Mouse (Mus musculus) spleen, adult 2 months (tissue): Measurements from ENCODE around the gene Scrg1. TPM values are rescaled to one million over a fixed set of nuclear protein-coding genes. Genes with fewer than 3 reads are reported as not detected.
"Not testable (repeated sequence)": the region's sequence is repeated elsewhere in the genome, so short reads cannot be mapped to it uniquely, and the experiment has no call there.

Experiments
- DNase-seq, 2 experiments: peaks; one replicate each; pipeline versions ENCODE4 v3.0.0 to v3.0.0-alpha.2; 2012 to 2021; ENCODE audit warnings: low spot score in 2 of 2, low read depth in 1 of 2
- H3K27ac ChIP-seq: fragments of 200-500 bp; 2 replicates; pipeline ENCODE4 v1.5.1; 2012; ENCODE audit warnings: low read length, inconsistent platforms; ENCODE audit not compliant: insufficient read depth
- H3K27me3 ChIP-seq: fragments of 200-500 bp; 2 replicates; pipeline ENCODE4 v1.6.1; 2012; ENCODE audit warnings: mild to moderate bottlenecking, moderate library complexity, low read length, inconsistent platforms; ENCODE audit not compliant: control insufficient read depth, insufficient read depth
- H3K36me3 ChIP-seq: fragments of 200-500 bp; 2 replicates; pipeline ENCODE4 v1.6.1; 2012; ENCODE audit warnings: mild to moderate bottlenecking, low read length, inconsistent platforms; ENCODE audit not compliant: control insufficient read depth, insufficient read depth
- H3K4me1 ChIP-seq: fragments of 200-500 bp; 2 replicates; pipeline ENCODE4 v1.6.1; 2011; ENCODE audit warnings: inconsistent platforms; ENCODE audit not compliant: control insufficient read depth, insufficient read depth, insufficient read length
- H3K4me3 ChIP-seq: fragments of 200-500 bp; 2 replicates; pipeline ENCODE4 v1.5.1; 2011; ENCODE audit warnings: mild to moderate bottlenecking, inconsistent platforms; ENCODE audit not compliant: insufficient read depth, insufficient read length; ENCODE audit errors: extremely low read depth
- CTCF ChIP-seq: fragments of 200-500 bp; IDR thresholded peaks from 2 replicates; pipeline ENCODE4 v1.5.1; 2011; ENCODE audit warnings: mild to moderate bottlenecking, inconsistent platforms; ENCODE audit not compliant: insufficient read depth, insufficient read length, insufficient replicate concordance; ENCODE audit errors: extremely low read depth
- POLR2A ChIP-seq: fragments of 200-500 bp; IDR thresholded peaks from 2 replicates; pipeline ENCODE4 v1.6.1; 2011; ENCODE audit warnings: low read depth, low read length, inconsistent platforms
- WGBS: fragments of 180-500 bp; shearing (Covaris S2); methylation state at CpG from one replicate; pipeline ENCODE4 v1.1.7; 2018; 5-methylcytosine and 5-hydroxymethylcytosine counted together
- polyA plus RNA-seq: library from polyadenylated mRNA; depleted of rRNA; stranded (reverse); fragments of >200 nt; gene quantifications from 2 replicates; pipeline ENCODE4 v1.2.3, GENCODE M21; 2012

The Scrg1 gene
- polyA plus RNA-seq, 1 experiment, result 0.16 TPM

DNA sequence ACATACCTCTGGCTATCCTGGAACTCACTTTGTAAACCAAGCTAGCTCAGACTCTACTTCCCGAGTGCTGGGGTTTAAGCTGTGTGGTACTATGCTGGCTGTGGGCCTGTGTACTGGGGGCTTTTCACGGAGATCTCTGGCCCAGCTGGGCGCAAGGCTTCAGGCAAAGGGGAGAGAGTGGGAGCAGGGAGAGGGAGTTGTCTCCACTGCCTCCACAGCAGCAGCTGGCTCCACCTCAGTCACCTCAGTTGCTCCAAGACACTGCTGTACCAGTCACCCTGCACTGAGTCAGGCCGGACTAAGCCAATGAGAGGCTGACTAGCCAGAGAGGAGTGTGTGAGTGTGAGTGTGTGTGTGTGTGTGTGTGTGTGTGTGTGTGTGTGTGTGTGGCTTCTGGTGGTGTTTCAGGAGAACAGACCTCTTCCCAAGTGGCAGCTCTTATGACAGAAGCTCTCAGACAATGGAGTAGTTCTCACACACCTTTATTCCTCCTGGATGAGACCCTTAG lies 51.9 kb downstream of the Scrg1 start:
- Histone ChIP-seq H3K27ac (no peak overlapping the region), H3K36me3 (no peaks in the 10 kb centered on the region), H3K27me3 (peaks cover 3% of the 10 kb centered on the region; the same call in 1 of the 2 replicates), H3K4me3 (no peak overlapping the region), H3K4me1 (no peaks in the 10 kb centered on the region)
- 92% methylated on average over 4 of the region's 4 CpGs for WGBS
- no peak for DNase-seq
- TF ChIP-seq POLR2A (no peak), CTCF (no peak)

DNA sequence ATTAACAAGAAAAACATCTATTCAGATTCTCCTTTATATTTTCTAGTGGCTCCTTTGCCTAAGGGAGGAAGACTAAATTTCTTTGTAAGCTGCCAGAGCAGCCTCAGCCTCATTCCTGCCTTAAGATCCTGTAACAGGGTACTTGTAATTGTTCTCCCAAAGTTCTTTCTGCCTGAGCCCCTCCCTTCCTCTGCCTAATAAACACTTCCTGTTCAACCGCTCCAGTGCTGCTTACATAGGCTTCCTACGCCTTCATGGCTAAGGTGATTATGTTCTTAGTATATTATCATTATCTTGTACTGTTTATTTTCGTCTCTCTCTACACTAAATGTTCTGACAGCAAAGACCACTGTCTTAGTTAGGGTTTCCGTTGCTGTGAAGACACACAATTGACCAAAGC lies 52.9 kb downstream of the Scrg1 start:
- Histone ChIP-seq H3K4me3 (no peak overlapping the region), H3K36me3 (no peaks in the 10 kb centered on the region; the same call in 1 of the 2 replicates), H3K4me1 (no peaks in the 10 kb centered on the region; the same call in 1 of the 2 replicates), H3K27ac (no peak overlapping the region), H3K27me3 (peaks cover 3% of the 10 kb centered on the region; the same call in 1 of the 2 replicates)
- WGBS, result 78% methylated on average over 4 of the region's 4 CpGs
- no peak for DNase-seq
- TF ChIP-seq CTCF (no peak), POLR2A (no peak)

DNA sequence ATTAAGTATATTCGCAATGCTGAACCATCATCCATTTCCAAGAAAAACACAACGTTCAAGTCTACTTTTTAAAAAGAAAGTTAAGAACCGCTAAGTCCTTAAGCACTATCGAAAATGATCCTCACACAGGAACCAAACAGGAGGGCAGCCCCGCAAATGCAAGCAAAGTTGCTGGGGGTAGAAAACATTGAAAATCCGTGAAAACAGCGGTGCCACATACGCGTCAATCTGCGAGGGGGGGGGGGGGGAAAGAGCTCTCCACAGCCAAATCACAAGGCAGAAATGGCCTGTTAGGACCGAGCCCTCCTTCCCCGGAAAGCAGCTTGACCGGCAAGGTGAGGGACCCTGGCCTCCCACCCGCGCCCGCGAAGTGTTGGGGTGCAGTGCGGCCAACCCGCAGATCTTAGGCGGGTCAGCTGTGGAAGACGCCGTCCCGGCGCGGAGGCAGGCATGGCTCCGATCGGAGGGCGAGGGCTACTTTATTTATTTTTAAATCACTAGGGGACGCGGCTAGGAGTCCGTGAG lies 55.1 kb downstream of the Scrg1 start:
- peak overlapping the region; percentile 72 for H3K4me3 ChIP-seq
- under 1% methylated on average over 31 of the region's 31 CpGs for WGBS
- no peak for DNase-seq

DNA sequence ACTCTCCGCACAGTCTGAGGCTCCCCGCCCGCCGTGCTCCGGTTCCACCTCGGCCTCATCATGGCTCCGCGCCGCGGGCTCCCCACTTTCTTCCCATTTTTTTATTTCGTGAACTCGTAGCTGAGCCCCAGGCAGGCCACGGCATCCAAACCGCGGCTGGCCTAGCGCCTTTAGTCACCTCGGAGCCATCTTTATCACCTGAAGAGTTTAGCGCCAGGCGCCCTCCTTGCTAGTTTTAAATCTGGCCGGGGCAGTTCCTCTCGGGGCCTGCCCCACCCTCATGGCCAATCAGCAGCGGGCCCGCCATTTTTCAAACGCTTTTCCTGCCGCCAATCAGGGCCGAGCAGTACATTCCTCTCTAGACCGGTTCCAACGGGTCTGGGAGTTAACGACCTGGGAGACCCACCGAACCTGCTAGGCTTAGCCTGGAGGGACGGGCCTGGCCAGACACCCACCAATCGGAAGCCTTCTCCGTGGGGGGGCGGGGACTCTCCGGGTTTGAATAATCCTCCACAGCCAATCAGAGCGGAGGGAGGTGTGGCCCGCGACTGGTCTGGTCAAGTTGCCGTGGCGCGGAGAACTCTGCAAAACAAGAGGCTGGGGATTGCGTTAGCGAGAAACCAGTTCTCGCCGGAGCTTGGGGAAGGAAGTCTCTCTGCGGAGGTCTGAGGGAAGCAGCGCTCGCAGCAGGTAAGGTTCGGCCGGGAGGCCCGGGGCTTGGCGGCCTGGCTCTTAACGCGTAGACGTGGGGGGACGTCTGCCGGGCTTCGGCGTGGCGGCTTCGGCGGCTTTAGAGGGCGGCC lies 55.8 kb downstream of the Scrg1 start, which contains the start of gene Hmgb2:
Gene Hmgb2 (plus strand): TSS at position 592 of the 803 bp plus-strand sequence.
- peak within 1 kb of the TSS; percentile 98 for H3K27ac ChIP-seq
- peaks cover 3% of the 10 kb centered on the region; the same call in 1 of the 2 replicates for H3K27me3 ChIP-seq
- peak within 1 kb of the TSS; percentile 88 for H3K4me3 ChIP-seq
- H3K36me3 ChIP-seq, result peaks cover 7% of the 10 kb centered on the region
- TF ChIP-seq CTCF (no peak), POLR2A (peak; percentile 78)
- no peaks in the 10 kb centered on the region; the same call in none of the 2 replicates for H3K4me1 ChIP-seq
- WGBS, result under 1% methylated on average over 63 of the region's 63 CpGs
- peak; percentile 99 for DNase-seq

More for the DNA sequence above, 55.1 kb downstream of the Scrg1 start:
- peaks cover 4% of the 10 kb centered on the region for H3K36me3 ChIP-seq
- peaks cover 3% of the 10 kb centered on the region; the same call in 1 of the 2 replicates for H3K27me3 ChIP-seq
- TF ChIP-seq POLR2A, result no peak
- no peak for TF ChIP-seq CTCF
- peak overlapping the region; percentile 13; the same call in 1 of the 2 replicates for H3K27ac ChIP-seq
- no peaks in the 10 kb centered on the region; the same call in none of the 2 replicates for H3K4me1 ChIP-seq

DNA sequence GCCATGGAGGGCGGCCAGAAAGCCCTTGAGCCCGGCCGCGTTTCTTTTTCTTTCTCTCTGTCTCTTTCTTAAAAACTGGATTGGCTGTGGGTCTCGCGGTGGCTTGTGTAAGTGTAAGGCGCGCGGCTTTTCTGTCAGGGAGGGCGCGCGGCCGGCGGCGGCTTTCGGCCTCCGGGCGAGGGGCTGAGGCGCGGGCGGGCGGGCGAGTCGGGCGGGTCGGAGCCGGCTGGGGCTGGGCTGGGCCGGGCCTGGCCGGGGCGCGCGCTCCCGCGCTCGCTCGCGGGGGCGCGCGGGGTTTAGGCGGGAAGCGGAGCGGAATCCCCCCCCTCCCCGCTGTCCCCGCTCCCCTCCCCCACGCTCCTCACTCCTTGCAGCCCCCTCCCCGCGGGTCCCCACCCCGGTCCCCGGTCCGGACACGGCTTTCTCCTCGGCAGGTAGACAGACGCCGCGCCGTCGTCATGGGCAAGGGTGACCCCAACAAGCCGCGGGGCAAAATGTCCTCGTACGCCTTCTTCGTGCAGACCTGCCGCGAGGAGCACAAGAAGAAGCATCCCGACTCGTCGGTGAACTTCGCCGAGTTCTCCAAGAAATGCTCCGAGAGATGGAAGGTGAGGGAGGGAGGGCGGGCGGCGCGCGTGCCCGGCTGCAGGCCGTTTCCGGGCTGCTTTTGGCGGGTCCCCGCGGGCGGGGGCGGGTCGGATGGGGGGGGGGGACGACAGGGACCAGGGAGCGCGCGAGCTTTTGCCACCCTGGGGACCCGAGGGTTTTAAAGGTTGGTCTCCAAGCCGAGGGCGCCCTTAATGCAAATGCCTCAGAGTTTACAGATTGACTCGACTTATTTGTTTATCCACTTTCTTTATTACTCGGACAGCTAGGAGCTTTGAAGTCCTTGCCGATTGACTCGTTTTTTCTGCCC lies 56.7 kb downstream of the Scrg1 start:
- TF ChIP-seq CTCF, result no peak
- no peak for TF ChIP-seq POLR2A
- H3K27ac ChIP-seq, result peak overlapping the region; percentile 98
- peak in 1 of 2 experiments; percentile 36 for DNase-seq
- WGBS, result under 1% methylated on average over 75 of the region's 96 CpGs
- peaks cover 7% of the 10 kb centered on the region for H3K36me3 ChIP-seq
- peak overlapping the region; percentile 88 for H3K4me3 ChIP-seq
- no peaks in the 10 kb centered on the region; the same call in none of the 2 replicates for H3K4me1 ChIP-seq
- peaks cover 3% of the 10 kb centered on the region; the same call in 1 of the 2 replicates for H3K27me3 ChIP-seq

DNA sequence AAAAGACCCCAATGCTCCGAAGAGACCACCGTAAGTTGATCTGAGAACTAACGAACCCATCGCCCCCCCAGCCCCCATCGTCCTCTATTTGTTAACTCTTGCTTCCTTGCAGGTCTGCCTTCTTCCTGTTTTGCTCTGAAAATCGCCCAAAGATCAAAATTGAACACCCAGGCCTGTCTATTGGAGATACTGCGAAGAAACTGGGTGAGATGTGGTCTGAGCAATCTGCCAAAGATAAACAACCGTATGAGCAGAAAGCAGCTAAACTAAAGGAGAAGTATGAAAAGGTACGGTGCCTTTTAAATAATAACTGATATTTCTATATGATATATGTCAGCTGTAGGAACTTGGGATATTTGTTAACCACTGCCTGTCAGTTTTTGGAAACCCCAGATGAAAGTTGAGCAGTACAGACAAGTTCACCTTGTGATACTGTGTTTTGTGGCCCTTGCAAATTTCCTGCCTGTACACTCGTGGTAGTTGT lies 57.5 kb downstream of the Scrg1 start:
- WGBS, result 1% methylated on average over 10 of the region's 10 CpGs
- H3K4me1 ChIP-seq, DNase-seq, H3K36me3 ChIP-seq, H3K27me3 ChIP-seq: not testable (repeated sequence)
- H3K4me3 ChIP-seq, result peak overlapping the region; percentile 70
- peak overlapping the region; percentile 55 for H3K27ac ChIP-seq

DNA sequence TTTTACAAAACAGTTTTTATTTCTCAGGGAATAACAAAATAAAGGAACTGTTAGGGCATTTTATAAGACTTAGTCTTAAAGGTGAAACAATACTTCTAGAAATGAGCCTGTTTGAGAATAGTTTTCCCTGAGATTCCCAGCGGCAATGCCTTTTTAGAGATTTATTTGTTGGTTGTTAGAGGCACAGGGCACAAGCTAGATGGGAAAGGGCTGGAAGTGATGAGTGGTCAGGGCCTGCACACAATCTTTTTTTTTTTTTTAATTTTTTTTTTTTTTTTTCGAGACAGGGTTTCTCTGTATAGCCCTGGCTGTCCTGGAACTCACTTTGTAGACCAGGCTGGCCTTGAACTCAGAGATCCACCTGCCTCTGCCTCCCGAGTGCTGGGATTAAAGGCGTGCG lies 61.0 kb downstream of the Scrg1 start:
- not testable (repeated sequence) for H3K4me3 ChIP-seq, H3K27me3 ChIP-seq, H3K36me3 ChIP-seq, H3K27ac ChIP-seq, DNase-seq, H3K4me1 ChIP-seq
- WGBS, result 89% methylated on average over 5 of the region's 5 CpGs
